Mouse (Mus musculus) bone marrow macrophage, adult 2 months (primary cell): Measurements from ENCODE around the gene Fam160b1.

Source experiments
- CTCF ChIP-seq: IDR thresholded peaks from 2 replicates; pipeline ENCODE4 v1.5.1; 2012; ENCODE audit warnings: low read depth, mild to moderate bottlenecking, low read length, moderate library complexity
- POLR2A ChIP-seq: IDR thresholded peaks from 2 replicates; pipeline ENCODE4 v1.6.1; 2012; ENCODE audit warnings: mild to moderate bottlenecking, low read depth, low read length, borderline replicate concordance

GRCm38 (mm10) chr19:57386176-57386693, 25.8 kb downstream of the Fam160b1 start:
- TF ChIP-seq CTCF: no peak
- TF ChIP-seq POLR2A: no peak
